23 mouse cellular contexts compared by ENCODE assay signal in genomic region chr10:96692821-96693220, GRCm38 (mm10).
"Had no signal": no experiment of that assay in that cellular context is flagged by ENCODE, and none has a peak within 500 bp of the region (broad histone marks: within the 10 kb centered on the region; RNA-seq: fewer than 3 reads in every experiment).

No protein-coding gene starts in this region.

- ATAC-seq: intestine, postnatal 0 days; liver, embryonic 12.5 days; midbrain, embryonic 13.5 days; midbrain, embryonic 16.5 days had no signal

- DNase-seq: kidney, adult 9 months; kidney, postnatal 14 days; kidney, postnatal 4 days; liver; lung, adult 18-20 months; lung, postnatal 10 days; lung, postnatal 36 days; retina, postnatal 1 day; right cerebral cortex, postnatal 25 days; spleen, adult 18-20 months had no signal

- H3K4me3 ChIP-seq: limb, embryonic 10.5 days; limb, embryonic 13.5 days; liver, embryonic 12.5 days; liver, embryonic 15.5 days; lung, embryonic 15.5 days; megakaryocyte, embryonic 14.5 days; midbrain, embryonic 10.5 days; midbrain, embryonic 13.5 days; myocyte; neural tube, embryonic 13.5 days had no signal

- H3K4me1 ChIP-seq: megakaryocyte, embryonic 14.5 days; midbrain, embryonic 13.5 days had no signal

- H3K27ac ChIP-seq: limb, embryonic 10.5 days; limb, embryonic 13.5 days; liver, embryonic 12.5 days; liver, embryonic 15.5 days; lung, embryonic 15.5 days; midbrain, embryonic 10.5 days; midbrain, embryonic 13.5 days; neural tube, embryonic 13.5 days; stomach, postnatal 0 days had no signal

- H3K27me3 ChIP-seq: limb, embryonic 13.5 days; liver, embryonic 12.5 days; liver, embryonic 15.5 days; lung, embryonic 15.5 days; megakaryocyte, embryonic 14.5 days; midbrain, embryonic 13.5 days; neural tube, embryonic 13.5 days had no signal

- H3K9ac ChIP-seq: limb, embryonic 13.5 days; liver, embryonic 12.5 days; liver, embryonic 15.5 days; lung, embryonic 15.5 days; midbrain, embryonic 13.5 days; neural tube, embryonic 13.5 days had no signal

- H3K36me3 ChIP-seq: limb, embryonic 10.5 days; limb, embryonic 13.5 days; liver, embryonic 12.5 days; liver, embryonic 15.5 days; lung, embryonic 15.5 days; midbrain, embryonic 10.5 days; midbrain, embryonic 13.5 days; neural tube, embryonic 13.5 days had no signal

- H3K4me2 ChIP-seq: limb, embryonic 13.5 days; liver, embryonic 12.5 days; liver, embryonic 15.5 days; lung, embryonic 15.5 days; midbrain, embryonic 13.5 days; neural tube, embryonic 13.5 days had no signal

- H3K9me3 ChIP-seq: limb, embryonic 10.5 days; limb, embryonic 13.5 days; liver, embryonic 12.5 days; liver, embryonic 15.5 days; lung, embryonic 15.5 days; midbrain, embryonic 10.5 days; midbrain, embryonic 13.5 days; neural tube, embryonic 13.5 days had no signal
